Mouse (Mus musculus) adrenal gland, adult 8-10 months (tissue): ENCODE results near the gene Tnni3. TPM values are rescaled to one million over a fixed set of nuclear protein-coding genes. Genes with fewer than 3 reads are reported as not detected.
A peak's percentile ranks its signal among the peaks of the same experiment; 100 is the strongest.
"Not testable (repeated sequence)": the region's sequence is repeated elsewhere in the genome, so short reads cannot be mapped to it uniquely, and the experiment has no call there.

ENCODE experiments used
- DNase-seq: peaks from one replicate; pipeline ENCODE4 v3.0.0; 2022
- total RNA-seq, 4 experiments: library from RNA; stranded (reverse); gene quantifications; 2 replicates each; pipeline ENCODE4 v1.2.4; 2022

Tnni3 gene
- 1 to 10 TPM; 1.3 to 3.1 (median 2.5) TPM for total RNA-seq

- not testable (repeated sequence) for DNase-seq
These were observed at the start of gene Tnni3 for GRCm38 (mm10) chr7:4524212-4524922. Gene Tnni3, minus strand, starts transcription at chr7:4524229.

- DNase-seq = not testable (repeated sequence)
These were observed 48.3 kb upstream of the Tnni3 start for GRCm38 (mm10) chr7:4572361-4572760.

- no peak for DNase-seq
These were observed 38.6 kb upstream of the Tnni3 start for GRCm38 (mm10) chr7:4562660-4563059.

- no peak for DNase-seq
These were observed 33.1 kb upstream of the Tnni3 start for GRCm38 (mm10) chr7:4557167-4557560.

- DNase-seq = peak; percentile 35
These were observed 32.5 kb upstream of the Tnni3 start for GRCm38 (mm10) chr7:4556256-4557166.

- no peak for DNase-seq
These were observed 23.2 kb upstream of the Tnni3 start, which contains the start of gene Syt5 for GRCm38 (mm10) chr7:4547221-4547641. Gene Syt5, minus strand, starts transcription at chr7:4547541.

- DNase-seq = peak; percentile 62
These were observed 22.6 kb upstream of the Tnni3 start for GRCm38 (mm10) chr7:4546591-4547131.

- no peak for DNase-seq
These were observed 22.0 kb upstream of the Tnni3 start for GRCm38 (mm10) chr7:4546050-4546449.

- no peak for DNase-seq
These were observed 18.0 kb upstream of the Tnni3 start for GRCm38 (mm10) chr7:4542013-4542412.

GRCm38 (mm10) chr7:4541344-4541743 lies 17.3 kb upstream of the Tnni3 start:
- DNase-seq = no peak

GRCm38 (mm10) chr7:4539019-4539418 lies 15.0 kb upstream of the Tnni3 start:
- DNase-seq = no peak

GRCm38 (mm10) chr7:4537181-4537580 lies 13.2 kb upstream of the Tnni3 start:
- DNase-seq = no peak

GRCm38 (mm10) chr7:4536369-4536768 lies 12.3 kb upstream of the Tnni3 start:
- no peak for DNase-seq

GRCm38 (mm10) chr7:4532005-4532729 lies 8.1 kb upstream of the Tnni3 start, which contains the start of gene Dnaaf3:
Gene Dnaaf3, minus strand, starts transcription at chr7:4532453.
- DNase-seq = peak; percentile 82

- DNase-seq = not testable (repeated sequence)
These were observed 6.1 kb upstream of the Tnni3 start for GRCm38 (mm10) chr7:4530166-4530565.

- DNase-seq = no peak
These were observed 3.3 kb upstream of the Tnni3 start for GRCm38 (mm10) chr7:4527302-4527689.

GRCm38 (mm10) chr7:4526341-4527301 lies 2.6 kb upstream of the Tnni3 start:
- peak; percentile 40 for DNase-seq

- no peak for DNase-seq
These were observed 561 bp downstream of the Tnni3 start for GRCm38 (mm10) chr7:4523205-4524130.

GRCm38 (mm10) chr7:4522292-4522691 lies 1.7 kb downstream of the Tnni3 start:
- DNase-seq = no peak
